Mouse (Mus musculus) heart, adult 18-20 months (tissue): ENCODE results near the gene Zfp672. TPM values are rescaled to one million over a fixed set of nuclear protein-coding genes. Genes with fewer than 3 reads are reported as not detected.

Experiments used
- DNase-seq, 2 experiments: peaks; one replicate each; pipeline ENCODE4 v3.0.0; 2021 to 2022; ENCODE audit warnings: mixed read lengths in 1 of 2
- total RNA-seq, 2 experiments: library from RNA; stranded (reverse); gene quantifications; 2 replicates each; pipeline ENCODE4 v1.2.3; 2021

The Zfp672 gene
- total RNA-seq, 2 experiments from 2014 or later = 35.2 to 42.4 TPM

DNA sequence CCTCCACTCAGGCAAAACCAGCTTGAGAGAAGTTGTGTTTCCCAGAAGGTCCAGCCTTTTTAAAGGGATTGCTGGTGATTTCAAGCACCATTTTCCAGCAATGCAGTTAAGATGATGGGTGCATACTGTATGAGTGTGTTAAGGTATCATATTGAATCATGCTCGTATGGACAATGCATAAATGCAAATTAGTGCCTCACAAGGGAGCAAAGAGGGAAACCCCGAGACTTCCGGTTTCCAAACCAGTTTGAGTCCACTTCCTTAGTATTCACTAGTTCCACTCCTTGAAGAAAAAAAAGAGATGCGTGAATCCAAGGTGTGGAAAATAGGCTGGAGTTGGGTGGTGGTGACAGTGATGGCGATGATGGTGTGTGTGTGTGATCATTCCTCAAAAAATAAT lies 47.6 kb downstream of the Zfp672 start:
- no peak for DNase-seq

DNA sequence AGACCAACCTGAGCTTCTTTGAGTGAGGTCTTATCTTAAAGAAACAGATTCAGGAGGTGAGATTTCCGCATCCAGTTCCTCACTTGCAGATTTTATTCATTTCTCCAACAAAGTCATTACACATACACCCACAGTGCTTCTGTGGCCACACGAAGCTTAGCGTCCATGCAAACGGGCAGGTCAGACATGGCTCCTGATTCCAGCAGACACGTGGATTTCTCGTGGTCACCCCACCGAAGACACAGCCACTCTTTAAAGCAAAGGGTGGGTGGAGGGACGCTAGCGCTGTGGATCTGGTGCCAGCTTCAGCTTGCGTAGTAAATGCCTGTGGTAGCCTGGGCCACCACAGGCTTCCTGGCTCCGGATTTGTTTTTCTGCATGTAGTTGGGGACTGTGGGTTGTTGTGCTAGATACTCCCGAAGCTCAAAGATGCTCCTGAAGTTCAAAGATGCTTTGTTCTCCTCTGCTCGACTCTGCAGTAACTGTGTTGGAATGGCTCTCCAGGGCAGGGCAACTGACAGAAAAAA lies 48.1 kb downstream of the Zfp672 start:
- DNase-seq = no peak

DNA sequence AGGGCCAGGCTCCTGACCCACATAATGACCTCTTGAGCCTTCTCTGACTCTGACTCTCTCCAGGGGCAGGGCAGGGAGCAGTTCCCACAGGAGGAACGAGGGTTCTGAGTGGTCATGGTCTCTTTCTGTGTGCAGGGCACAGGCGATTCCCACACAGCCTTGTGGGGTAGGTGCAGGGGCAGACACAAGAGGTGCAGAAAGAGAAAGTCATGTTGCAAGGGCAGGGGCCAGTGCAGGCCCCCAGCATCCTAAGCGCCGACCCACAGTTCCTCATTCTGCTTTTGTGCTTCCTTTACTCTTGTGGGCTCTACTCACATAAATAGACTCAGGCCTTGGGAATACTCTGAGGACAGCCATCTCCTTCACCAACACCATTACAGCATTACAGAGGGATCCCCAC lies 54.4 kb downstream of the Zfp672 start:
- DNase-seq = no peak

DNA sequence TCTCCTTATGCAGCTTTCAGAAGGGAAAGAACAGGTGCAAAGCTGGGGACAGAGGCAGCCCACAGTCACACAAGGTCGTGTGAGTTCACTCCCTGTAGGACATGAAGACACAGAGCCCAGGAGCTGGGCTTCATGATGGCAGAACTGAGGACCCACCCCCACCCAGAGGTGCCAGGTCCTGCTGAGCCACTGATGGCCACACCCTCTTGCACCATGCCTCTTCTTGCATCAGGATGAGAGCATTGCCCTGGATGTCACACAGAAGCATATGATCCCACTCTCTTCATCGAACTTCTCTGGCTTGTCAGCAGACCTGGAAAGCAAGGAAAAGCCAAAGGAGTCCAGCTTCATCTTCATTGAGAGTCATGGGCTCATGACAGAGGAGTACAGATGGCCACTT lies 55.6 kb downstream of the Zfp672 start, which contains the start of gene 4930438A08Rik:
Gene 4930438A08Rik (plus strand): TSS at position 228 of the 400 bp plus-strand sequence.
- DNase-seq = no peak

DNA sequence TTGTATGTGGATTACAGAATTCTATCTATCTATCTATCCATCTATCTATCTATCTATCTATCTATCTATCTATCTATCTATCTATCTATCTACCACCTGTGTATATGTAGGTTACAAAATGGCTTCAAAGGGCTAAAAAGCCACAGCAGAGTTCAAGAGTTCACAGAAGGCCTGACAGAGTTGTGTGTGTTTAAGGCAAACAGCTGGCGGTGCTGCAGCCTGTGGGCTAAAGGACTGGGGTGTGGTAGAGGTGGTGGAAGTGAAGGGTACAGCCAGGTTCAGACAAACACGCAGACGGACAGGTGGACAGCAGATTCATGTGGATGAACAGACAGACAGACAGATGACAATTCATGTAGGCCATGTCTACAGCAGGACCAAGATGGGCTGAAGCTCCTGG lies 61.9 kb downstream of the Zfp672 start:
- DNase-seq = no peak

Other genes with a start within 250 kb of the Zfp672 start
- gene Gm12248, start 237.2 kb downstream of the Zfp672 start, total RNA-seq = not detected
- gene Cnot8, start 226.2 kb downstream of the Zfp672 start, total RNA-seq = 10 to 100 TPM; 36.3 to 37.4 TPM
- gene Gemin5, start 161.8 kb downstream of the Zfp672 start, total RNA-seq = 10 to 100 TPM in 1 of 2 experiments, 1 to 10 TPM in 1; 8.7 to 10.0 TPM
- gene Mrpl22, start 158.7 kb downstream of the Zfp672 start, total RNA-seq = 10 to 100 TPM; 51.2 to 53.4 TPM
- gene Igtp, start 130.8 kb downstream of the Zfp672 start, total RNA-seq = 10 to 100 TPM in 1 of 2 experiments, 1 to 10 TPM in 1; 9.2 to 33.3 TPM
- gene Irgm2, start 130.7 kb downstream of the Zfp672 start, total RNA-seq = 10 to 100 TPM; 10.0 to 30.3 TPM
- not detected for gene 4930438A08Rik, start 55.5 kb downstream of the Zfp672 start, total RNA-seq
- 1 to 10 TPM; 2.5 to 4.4 TPM for gene Zfp692, start 23.3 kb downstream of the Zfp672 start, total RNA-seq
- gene Sh3bp5l, start 385 bp upstream of the Zfp672 start, total RNA-seq = 10 to 100 TPM; 27.7 to 30.0 TPM
- not detected for gene Lypd8, start 48.7 kb upstream of the Zfp672 start, total RNA-seq
- gene 1810065E05Rik, start 90.8 kb upstream of the Zfp672 start, total RNA-seq = not detected
- gene Gm12253, start 102.2 kb upstream of the Zfp672 start, total RNA-seq = not detected
- gene Lypd9, start 122.6 kb upstream of the Zfp672 start, total RNA-seq = not detected
- not detected for gene Olfr30, start 131.9 kb upstream of the Zfp672 start, total RNA-seq
- not detected for gene Olfr332, start 162.2 kb upstream of the Zfp672 start, total RNA-seq
- gene Olfr331, start 172.2 kb upstream of the Zfp672 start, total RNA-seq = not detected
- gene Olfr330, start 204.5 kb upstream of the Zfp672 start, total RNA-seq = not detected
- not detected for gene Olfr329-ps, start 216.1 kb upstream of the Zfp672 start, total RNA-seq
- under 1 TPM in 1 of 2 experiments, not detected in 1; 0.10 TPM for gene Olfr328, start 225.3 kb upstream of the Zfp672 start, total RNA-seq
- not detected for gene Olfr224, start 240.2 kb upstream of the Zfp672 start, total RNA-seq
- gene Olfr325, start 247.4 kb upstream of the Zfp672 start, total RNA-seq = not detected